Mouse (Mus musculus): ENCODE data around the gene Alg1. TPM values are rescaled to one million over a fixed set of nuclear protein-coding genes. Genes with fewer than 3 reads are reported as not detected.
A peak's percentile ranks its signal among the peaks of the same experiment; 100 is the strongest.
"Not testable (repeated sequence)": the region's sequence is repeated elsewhere in the genome, so short reads cannot be mapped to it uniquely, and the experiment has no call there.

Gene Alg1
- 10 to 100 TPM; 28.2 to 28.7 TPM for total RNA-seq (2021)

DNA sequence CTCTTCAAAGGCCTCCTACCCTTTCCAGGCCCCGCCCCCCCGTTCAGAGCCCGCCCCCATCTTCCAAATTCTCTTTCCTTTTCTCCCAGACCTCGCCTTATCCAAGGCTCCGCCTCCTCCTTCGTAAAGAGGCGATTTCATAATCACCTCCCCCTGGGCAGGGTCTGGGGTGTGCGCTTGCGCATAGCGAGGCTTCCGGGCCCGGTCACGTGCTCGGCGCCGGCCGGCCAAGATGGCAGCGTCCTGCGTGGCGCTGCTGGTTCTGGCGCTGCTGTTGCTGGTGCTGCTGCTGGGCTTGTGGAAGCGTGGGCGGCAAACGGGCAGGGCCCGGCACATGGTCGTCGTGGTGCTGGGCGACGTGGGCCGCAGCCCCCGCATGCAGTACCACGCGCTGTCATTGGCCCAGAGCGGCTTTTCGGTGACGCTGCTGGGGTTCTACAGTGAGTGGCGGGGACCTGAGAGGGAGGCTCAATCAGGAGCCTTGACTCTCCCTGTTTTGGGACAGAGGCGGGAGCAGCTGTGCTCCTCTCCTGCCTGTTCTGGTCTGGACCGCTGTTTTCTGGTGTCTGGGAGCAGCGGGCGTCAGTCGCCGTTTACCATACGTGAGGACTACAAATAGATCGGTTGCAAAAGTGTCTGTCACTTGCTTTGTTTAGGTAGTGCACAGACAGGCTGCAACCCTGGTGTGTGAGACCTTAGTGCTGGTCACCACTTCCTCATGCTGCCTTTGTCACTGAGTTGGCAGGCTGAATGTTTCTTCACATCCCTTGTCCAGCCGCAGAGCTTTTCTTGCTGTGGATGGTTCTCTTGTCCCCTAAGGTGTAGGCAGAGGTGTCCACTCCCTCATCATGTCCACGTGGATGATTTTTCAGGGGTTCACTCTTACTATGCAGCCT, at the start of gene Alg1:
TSS of gene Alg1 (plus strand) at position 204 of the 896 bp plus-strand sequence.
- intact Hi-C loops (cut with DNase I), result no loop called here
- peak; percentile 93 to 94 for DNase-seq (ENCODE audit: low spot score in 2 of 2)

- intact Hi-C loops (cut with DNase I), result no loop called here
- DNase-seq (ENCODE audit: low spot score in 2 of 2), result no peak
Measured at GRCm38 (mm10) chr16:5184101-5184500, 49.3 kb upstream of the Alg1 start.

- no peak for DNase-seq (ENCODE audit: low spot score in 2 of 2)
- intact Hi-C loops (cut with DNase I), result no loop called here
Measured at GRCm38 (mm10) chr16:5184956-5185355, 48.5 kb upstream of the Alg1 start.

DNA sequence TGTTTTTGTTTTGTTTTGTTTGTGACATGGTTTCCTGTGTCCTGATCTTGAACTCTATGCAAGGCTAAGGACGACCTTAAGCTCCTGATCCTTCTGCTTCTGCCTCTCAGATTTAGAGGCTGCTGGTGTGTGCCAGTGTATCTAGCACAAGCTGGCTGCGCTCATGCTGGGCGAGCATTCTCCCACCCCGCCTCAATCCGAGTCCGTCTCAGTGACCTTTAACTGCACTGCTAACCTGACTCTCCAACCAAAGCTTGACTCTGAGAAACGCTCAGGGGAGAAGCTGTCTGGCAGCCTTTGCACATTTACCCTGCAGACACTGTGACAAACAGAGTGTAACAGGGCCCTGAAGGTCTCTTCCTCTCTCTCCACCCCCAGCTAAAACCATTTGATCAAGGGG, 47.7 kb upstream of the Alg1 start:
- no peak for DNase-seq (ENCODE audit: low spot score in 2 of 2)
- intact Hi-C loops (cut with DNase I), result no loop called here

DNA sequence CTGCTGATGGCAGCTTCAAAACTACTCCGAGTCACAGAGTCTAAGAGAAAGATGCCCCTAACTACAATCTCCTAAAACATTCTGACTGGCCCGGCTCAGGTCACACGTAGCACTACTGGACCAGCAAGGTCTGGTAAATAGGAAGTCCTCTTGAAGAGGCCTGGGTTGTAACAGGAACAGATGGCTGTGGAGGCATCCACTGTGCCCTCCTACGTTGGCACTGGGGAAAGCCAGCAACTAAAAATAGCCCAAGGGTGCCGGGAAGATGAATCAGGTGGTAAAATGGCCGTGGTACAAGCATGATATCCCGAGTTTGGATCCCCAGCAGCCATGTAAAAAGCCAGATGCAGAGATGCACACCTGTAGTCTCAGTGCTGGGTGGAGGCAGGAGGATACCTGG, 47.2 kb upstream of the Alg1 start:
- intact Hi-C loops (cut with DNase I), result no loop called here
- DNase-seq (ENCODE audit: low spot score in 2 of 2), result peak; percentile 44 to 55

GRCm38 (mm10) chr16:5195080-5195479, 38.3 kb upstream of the Alg1 start:
- no peak for DNase-seq (ENCODE audit: low spot score in 2 of 2)
- intact Hi-C loops (cut with DNase I), result no loop called here

GRCm38 (mm10) chr16:5202681-5203080, 30.7 kb upstream of the Alg1 start:
- peak; percentile 46 to 50 for DNase-seq (ENCODE audit: low spot score in 2 of 2)
- intact Hi-C loops (cut with DNase I), result loop anchor here (2.0 to 5.0 kb wide), 2 partner anchors 42 to 265 kb away; no protein-coding TSS in a partner anchor

- no peak for DNase-seq (ENCODE audit: low spot score in 2 of 2)
- intact Hi-C loops (cut with DNase I), result loop anchor here (2.0 to 5.0 kb wide), 2 partner anchors 42 to 264 kb away; no protein-coding TSS in a partner anchor
Measured at GRCm38 (mm10) chr16:5203200-5203599, 30.2 kb upstream of the Alg1 start.

- intact Hi-C loops (cut with DNase I), result loop anchor here (2.0 to 5.0 kb wide), 2 partner anchors 41 to 263 kb away; no protein-coding TSS in a partner anchor
Measured at GRCm38 (mm10) chr16:5203668-5204433, 29.6 kb upstream of the Alg1 start, which contains the start of gene Nagpa. TSS of gene Nagpa (minus strand) at chr16:5204012.

GRCm38 (mm10) chr16:5205431-5205970, 27.9 kb upstream of the Alg1 start:
- no peak for DNase-seq (ENCODE audit: low spot score in 2 of 2)

More at GRCm38 (mm10) chr16:5203668-5204433, 29.6 kb upstream of the Alg1 start, which contains the start of gene Nagpa:
- DNase-seq (ENCODE audit: low spot score in 2 of 2), result peak; percentile 76 to 81

DNA sequence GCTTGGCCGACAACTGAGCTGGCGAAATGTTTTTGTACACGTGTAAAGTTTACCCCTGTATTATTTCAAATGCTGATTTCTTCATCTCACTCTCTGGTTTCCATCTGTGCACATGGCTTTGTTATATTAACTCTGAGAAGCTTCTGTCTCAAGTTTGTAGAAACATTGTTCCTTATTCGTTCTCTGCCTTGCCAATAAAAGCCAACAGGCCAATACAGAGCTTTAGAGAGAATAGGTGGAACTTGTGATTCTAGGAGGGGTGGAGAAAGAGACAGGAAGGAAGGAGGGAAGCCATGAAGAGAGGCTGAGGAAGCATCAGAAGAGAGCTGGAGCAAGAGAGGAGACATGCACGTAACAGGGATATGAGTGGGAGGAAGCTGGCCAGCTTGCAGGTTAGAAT, 27.4 kb upstream of the Alg1 start:
- intact Hi-C loops (cut with DNase I), result no loop called here
- DNase-seq (ENCODE audit: low spot score in 2 of 2), result no peak

More at GRCm38 (mm10) chr16:5205431-5205970, 27.9 kb upstream of the Alg1 start:
- intact Hi-C loops (cut with DNase I), result no loop called here

DNA sequence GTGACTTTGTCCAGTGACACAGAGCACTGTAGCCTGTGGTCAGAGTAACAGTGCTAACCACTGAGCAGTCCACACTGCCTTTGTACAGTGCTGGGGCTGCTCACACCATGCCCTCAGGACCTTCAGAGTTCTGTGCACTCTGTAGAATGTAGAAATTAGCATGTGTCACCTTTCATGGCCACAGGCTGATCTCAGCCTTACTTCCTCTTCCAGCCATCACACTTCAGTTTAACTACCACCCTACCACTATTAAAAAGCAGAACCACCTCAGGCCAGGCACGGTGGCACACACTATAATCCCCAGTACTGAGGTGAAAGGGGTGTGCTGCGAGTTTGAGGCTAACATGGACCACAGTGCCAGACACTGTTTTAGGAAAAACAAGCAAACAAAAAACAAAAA, 23.1 kb upstream of the Alg1 start:
- intact Hi-C loops (cut with DNase I), result no loop called here
- no peak for DNase-seq (ENCODE audit: low spot score in 2 of 2)

DNA sequence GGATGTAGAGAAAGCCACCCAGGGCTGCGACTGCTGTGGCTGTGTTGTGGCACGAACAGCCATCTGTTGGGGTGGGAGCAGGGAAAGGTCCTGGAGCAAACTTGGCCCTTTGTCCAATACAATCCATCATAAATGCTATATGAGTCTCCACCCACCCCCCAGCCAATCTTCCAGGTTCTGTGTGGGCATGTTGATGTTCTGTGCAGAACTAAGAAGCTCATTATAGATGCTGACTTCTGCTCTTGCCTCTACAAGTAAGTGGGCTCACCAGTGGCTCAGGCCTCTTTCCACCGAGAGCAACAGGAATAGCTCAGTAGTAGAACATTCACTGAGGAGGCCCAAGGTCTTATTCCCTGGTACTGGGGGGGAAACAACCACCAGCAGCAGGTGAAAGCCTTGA, 21.3 kb upstream of the Alg1 start:
- peak in 1 of 2 experiments; percentile 12 for DNase-seq (ENCODE audit: low spot score in 2 of 2)
- intact Hi-C loops (cut with DNase I), result no loop called here

DNA sequence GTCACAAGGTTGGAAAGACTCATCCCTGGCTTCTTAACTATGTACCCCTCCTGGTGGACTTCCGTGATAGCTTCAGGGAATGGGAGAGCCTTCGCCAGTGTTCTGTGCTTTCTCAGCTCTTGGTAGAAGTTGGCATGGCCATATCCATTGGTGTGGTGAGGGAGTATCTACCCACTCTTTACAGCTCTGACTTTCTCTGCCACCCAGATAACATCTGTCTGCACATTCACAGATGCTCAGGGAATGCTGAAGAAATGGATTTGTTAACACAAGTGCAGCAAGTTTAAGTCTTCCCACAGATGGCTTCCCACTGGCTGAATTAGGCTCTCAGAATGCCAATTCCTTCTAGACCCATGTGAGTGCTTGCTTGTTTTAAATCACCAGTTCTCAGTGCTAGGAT, 19.3 kb upstream of the Alg1 start:
- intact Hi-C loops (cut with DNase I), result no loop called here
- DNase-seq (ENCODE audit: low spot score in 2 of 2), result no peak

DNA sequence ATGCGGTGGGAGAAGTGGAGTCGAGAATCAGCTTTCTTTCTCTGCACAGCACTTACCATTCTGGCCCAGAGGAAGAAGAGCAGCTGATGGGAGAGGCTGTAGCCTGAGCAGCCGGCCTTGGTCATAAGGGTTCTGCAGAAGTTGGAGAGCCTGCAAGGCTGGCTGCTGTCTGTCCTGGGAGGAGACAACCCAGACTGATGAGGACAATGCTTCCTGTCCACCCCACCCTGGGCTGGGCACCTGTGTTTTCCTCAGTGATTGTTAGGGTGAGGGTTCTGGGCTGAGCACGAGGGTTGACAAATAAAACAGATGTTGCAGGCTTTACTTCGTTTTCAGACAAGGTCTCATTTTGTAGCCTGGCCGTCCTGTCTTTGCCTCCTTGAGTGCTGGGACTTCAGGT, 16.7 kb upstream of the Alg1 start:
- no peak for DNase-seq (ENCODE audit: low spot score in 2 of 2)

GRCm38 (mm10) chr16:5217341-5218133, 15.9 kb upstream of the Alg1 start:
- no peak for DNase-seq (ENCODE audit: low spot score in 2 of 2)
- intact Hi-C loops (cut with DNase I), result no loop called here

More for the DNA sequence above, 16.7 kb upstream of the Alg1 start:
- intact Hi-C loops (cut with DNase I), result no loop called here

DNA sequence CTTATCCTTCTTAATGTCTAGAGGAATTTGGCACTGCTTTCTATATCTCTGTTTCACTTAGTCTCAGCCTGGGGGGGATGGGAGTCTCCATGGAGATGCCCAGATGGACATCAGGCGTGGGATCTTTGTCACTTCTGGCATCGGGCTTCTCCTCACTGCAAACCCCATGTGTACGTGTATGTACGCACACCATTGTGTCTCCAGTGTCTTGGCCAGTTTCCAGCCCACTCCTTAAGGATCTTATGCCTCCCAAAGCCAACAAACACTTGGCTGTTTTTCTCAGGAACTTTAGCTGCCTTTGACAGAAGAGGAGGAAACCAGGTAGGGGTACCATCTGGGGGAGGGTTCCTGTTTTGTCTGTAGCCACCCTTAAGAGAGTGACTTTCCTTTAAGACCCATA, 12.0 kb upstream of the Alg1 start:
- no peak for DNase-seq (ENCODE audit: low spot score in 2 of 2)
- intact Hi-C loops (cut with DNase I), result no loop called here

DNA sequence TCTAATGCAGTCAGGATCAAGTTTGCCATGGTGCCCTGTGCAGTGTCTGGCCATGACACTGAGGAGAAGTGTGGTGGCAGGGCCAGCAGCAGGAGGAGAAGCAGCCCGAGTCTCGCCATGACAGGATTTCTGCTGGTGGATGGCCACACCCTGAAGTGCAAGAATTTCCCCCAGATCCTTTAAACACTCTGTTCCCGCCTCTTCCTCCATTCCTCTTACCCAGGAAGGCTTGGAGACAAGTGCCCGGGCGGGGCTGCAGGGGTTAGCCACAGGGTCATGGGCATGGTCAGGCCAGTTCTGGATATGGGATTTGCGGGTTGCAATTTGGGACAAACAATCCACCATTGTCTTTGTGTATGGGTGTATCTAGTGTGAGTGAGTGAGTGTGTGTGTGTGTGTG, 11.3 kb upstream of the Alg1 start, which contains the start of gene AU021092:
TSS of gene AU021092 (minus strand) at position 160 of the 400 bp plus-strand sequence.
- intact Hi-C loops (cut with DNase I), result no loop called here
- DNase-seq (ENCODE audit: low spot score in 2 of 2), result no peak

- DNase-seq (ENCODE audit: low spot score in 2 of 2); intact Hi-C loops (cut with DNase I): not testable (repeated sequence)
Measured at GRCm38 (mm10) chr16:5226534-5226933, 6.9 kb upstream of the Alg1 start.

All from left cerebral cortex, postnatal 36 days (tissue).